Mouse (Mus musculus): Measurements from ENCODE around the gene Disp2.

DNA sequence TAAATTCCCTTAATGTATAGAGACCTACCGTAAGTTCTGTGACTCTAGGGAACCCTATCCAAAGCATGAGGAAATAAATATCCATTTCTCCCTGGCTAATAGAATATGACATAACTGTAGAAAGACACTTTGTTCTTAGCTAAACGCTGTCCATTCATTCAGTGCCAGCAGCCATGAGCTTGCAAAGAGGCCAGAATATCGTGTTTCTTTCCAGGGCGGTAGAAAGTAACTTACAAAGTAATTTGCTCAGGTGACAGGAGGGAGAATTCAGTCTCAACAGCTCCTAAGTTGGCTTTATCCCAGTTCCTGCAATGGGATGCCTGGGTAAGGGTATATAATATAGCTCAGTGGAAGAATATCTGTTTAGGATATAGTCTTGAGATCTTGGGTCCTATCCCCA is 44.9 kb downstream of the Disp2 start:
- TF ChIP-seq POLR2A (IDR thresholded peaks at IDR 0.05; ENCODE audit: control insufficient read depth, extremely low read depth, insufficient read depth, low read length, poor library complexity): no peak
- no peak for TF ChIP-seq CTCF (IDR thresholded peaks at IDR 0.05; ENCODE audit: borderline replicate concordance, control insufficient read depth, extremely low read depth, insufficient read depth, low read length, poor library complexity)
